ENCODE assay signal across 9 mouse cellular contexts in genomic region chr14:21120473-21120872, GRCm38 (mm10).
DNase-seq lines count a peak whose midpoint lies in the region; ATAC-seq and TF ChIP-seq lines count a peak whose summit lies in the region.
"Had no signal": no experiment of that assay in that cellular context is flagged by ENCODE, and none has a peak within 500 bp of the region (broad histone marks: within the 10 kb centered on the region; RNA-seq: fewer than 3 reads in every experiment).

No protein-coding gene starts in this region.

- intact Hi-C loops in heart, postnatal 36 days (cut with DNase I) = loop anchor here (5.0 kb wide), 1 partner anchor 622 kb away; no protein-coding TSS in a partner anchor

- no peaks in the 10 kb centered on the region for H3K27me3 ChIP-seq in hindbrain, postnatal 0 days (ENCODE audit: insufficient read depth, low read length)
- no peaks in the 10 kb centered on the region for H3K27me3 ChIP-seq in hindbrain, embryonic 12.5 days
- H3K27me3 ChIP-seq in intestine, embryonic 15.5 days (replicated peaks) = no peaks in the 10 kb centered on the region
- H3K27me3 ChIP-seq: embryonic facial prominence, embryonic 15.5 days had no signal

- H3K27ac ChIP-seq in hindbrain, postnatal 0 days = no peak overlapping the region
- H3K27ac ChIP-seq in hindbrain, embryonic 12.5 days = no peak overlapping the region
- H3K27ac ChIP-seq in intestine, embryonic 15.5 days = no peak overlapping the region
- H3K27ac ChIP-seq: embryonic facial prominence, embryonic 15.5 days had no signal

- no peak overlapping the region for H3K4me3 ChIP-seq in hindbrain, postnatal 0 days (ENCODE audit: low read length)
- no peak overlapping the region for H3K4me3 ChIP-seq in hindbrain, embryonic 12.5 days
- no peak overlapping the region for H3K4me3 ChIP-seq in intestine, embryonic 15.5 days (replicated peaks)
- H3K4me3 ChIP-seq: embryonic facial prominence, embryonic 15.5 days had no signal

- ATAC-seq in hindbrain, postnatal 0 days = no peak
- no peak for ATAC-seq in hindbrain, embryonic 12.5 days (ENCODE audit: low FRiP score)
- no peak for ATAC-seq in intestine, embryonic 15.5 days

- TF ChIP-seq CTCF in hindbrain, postnatal 0 days (IDR thresholded peaks at IDR 0.05; ENCODE audit: low read depth) = peak; percentile 74

- no peaks in the 10 kb centered on the region for H3K36me3 ChIP-seq in hindbrain, postnatal 0 days (ENCODE audit: insufficient read depth, low read length)
- no peaks in the 10 kb centered on the region for H3K36me3 ChIP-seq in hindbrain, embryonic 12.5 days
- no peaks in the 10 kb centered on the region for H3K36me3 ChIP-seq in intestine, embryonic 15.5 days
- H3K36me3 ChIP-seq: embryonic facial prominence, embryonic 15.5 days had no signal

- peak; percentile 86 for DNase-seq in hindbrain, postnatal 0 days (ENCODE audit: low spot score)
- DNase-seq in thymus, postnatal 0 days (ENCODE audit: low spot score) = peak; percentile 47
- no peak for DNase-seq in thymus, postnatal 25 days
- DNase-seq in brain, embryonic 18.5 days (ENCODE audit: low read depth, low spot score) = peak; percentile 20
- peak; percentile 44 to 59 for DNase-seq in heart, postnatal 36 days
- peak; percentile 62 for DNase-seq in right cerebral cortex, postnatal 4 days

- H3K9ac ChIP-seq in hindbrain, postnatal 0 days (replicated peaks; ENCODE audit: low read length) = no peak overlapping the region
- no peak overlapping the region for H3K9ac ChIP-seq in hindbrain, embryonic 12.5 days
- H3K9ac ChIP-seq in intestine, embryonic 15.5 days = no peak overlapping the region
- H3K9ac ChIP-seq: embryonic facial prominence, embryonic 15.5 days had no signal

- H3K4me2 ChIP-seq in hindbrain, postnatal 0 days (ENCODE audit: low read depth, low read length) = no peak overlapping the region
- no peak overlapping the region for H3K4me2 ChIP-seq in hindbrain, embryonic 12.5 days (replicated peaks)
- no peak overlapping the region for H3K4me2 ChIP-seq in intestine, embryonic 15.5 days (replicated peaks)
- H3K4me2 ChIP-seq: embryonic facial prominence, embryonic 15.5 days had no signal

- WGBS in hindbrain, postnatal 0 days = 32% methylated on average over 3 of the region's 3 CpGs
- 52% methylated on average over 3 of the region's 3 CpGs for WGBS in hindbrain, embryonic 12.5 days
- WGBS in intestine, embryonic 15.5 days = 37% methylated on average over 3 of the region's 3 CpGs

- no peaks in the 10 kb centered on the region for H3K4me1 ChIP-seq in hindbrain, postnatal 0 days (ENCODE audit: insufficient read depth, low read length)
- no peaks in the 10 kb centered on the region for H3K4me1 ChIP-seq in hindbrain, embryonic 12.5 days
- 0 out of 2 replicates have a peak, but pooled peaks cover 3% of the 10 kb centered on the region for H3K4me1 ChIP-seq in intestine, embryonic 15.5 days (replicated peaks)
- H3K4me1 ChIP-seq: embryonic facial prominence, embryonic 15.5 days had no signal

- H3K9me3 ChIP-seq in hindbrain, postnatal 0 days (ENCODE audit: low read length) = no peaks in the 10 kb centered on the region
- no peaks in the 10 kb centered on the region for H3K9me3 ChIP-seq in hindbrain, embryonic 12.5 days (replicated peaks)
- no peaks in the 10 kb centered on the region for H3K9me3 ChIP-seq in intestine, embryonic 15.5 days
- H3K9me3 ChIP-seq: embryonic facial prominence, embryonic 15.5 days had no signal
